Mouse (Mus musculus): ENCODE data around the gene Lair1.

- TF ChIP-seq CTCF (IDR thresholded peaks at IDR 0.05; ENCODE audit: low read depth, low read length) (no peak), POLR2AphosphoS5 (IDR thresholded peaks at IDR 0.05; ENCODE audit: insufficient replicate concordance, low read depth, low read length) (no peak), GATA1 (IDR thresholded peaks at IDR 0.05; ENCODE audit: borderline replicate concordance, low read length) (no peak)
Observed at GRCm38 (mm10) chr7:4088679-4089078, 25.7 kb upstream of the Lair1 start.

All from G1E (cell line).